Mouse (Mus musculus) myocyte (in vitro differentiated cells): ENCODE data around the gene 1700001P01Rik. TPM values are rescaled to one million over a fixed set of nuclear protein-coding genes. Genes with fewer than 3 reads are reported as not detected.

Experiments
- H3K27me3 ChIP-seq: one replicate; pipeline ENCODE4 v1.6.1; 2011; ENCODE audit not compliant: control insufficient read depth, insufficient read depth, insufficient read length
- H3K36me3 ChIP-seq: one replicate; pipeline ENCODE4 v1.6.1; 2011; ENCODE audit not compliant: control insufficient read depth, insufficient read depth
- H3K4me2 ChIP-seq: one replicate; pipeline ENCODE4 v1.6.1; 2011; ENCODE audit warnings: low read depth, control low read depth
- H3K4me3 ChIP-seq: one replicate; pipeline ENCODE4 v1.5.1; 2011; ENCODE audit warnings: mild to moderate bottlenecking, control low read depth, moderate library complexity
- H3K79me2 ChIP-seq: one replicate; pipeline ENCODE4 v1.6.1; 2011; ENCODE audit not compliant: control insufficient read depth, insufficient read depth
- H3ac ChIP-seq: one replicate; pipeline ENCODE4 v1.6.1; 2011; ENCODE audit not compliant: control insufficient read depth, insufficient read length
- CEBPB ChIP-seq: IDR thresholded peaks from 2 replicates; pipeline ENCODE4 v1.6.1; 2011; ENCODE audit warnings: mild to moderate bottlenecking, moderate library complexity; ENCODE audit not compliant: poor library complexity, insufficient read depth, severe bottlenecking
- E2F4 ChIP-seq: IDR thresholded peaks from one replicate; pipeline ENCODE4 v1.6.1; 2011; ENCODE audit warnings: mild to moderate bottlenecking, control low read depth, moderate library complexity; ENCODE audit not compliant: insufficient read depth
- MAX ChIP-seq: IDR thresholded peaks from one replicate; pipeline ENCODE4 v1.6.1; 2011; ENCODE audit warnings: low read depth, mild to moderate bottlenecking, control low read depth
- MYOD1 ChIP-seq, 3 experiments: IDR thresholded peaks; one replicate each; pipeline ENCODE4 v1.6.1; 2011; ENCODE audit warnings: control low read depth in 2 of 3, low read depth in 2 of 3, mild to moderate bottlenecking in 2 of 3, moderate library complexity in 1 of 3; ENCODE audit not compliant: insufficient read length in 2 of 3, control insufficient read depth in 1 of 3
- MYOG ChIP-seq, 3 experiments: IDR thresholded peaks; one replicate each; pipeline ENCODE4 v1.6.1; 2011; ENCODE audit warnings: control low read depth in 2 of 3, low read depth in 2 of 3, mild to moderate bottlenecking in 2 of 3; ENCODE audit not compliant: insufficient read length in 2 of 3, control insufficient read depth in 1 of 3, insufficient read depth in 1 of 3
- POLR2A ChIP-seq: IDR thresholded peaks from one replicate; pipeline ENCODE4 v1.6.1; 2011; ENCODE audit warnings: low read depth, mild to moderate bottlenecking, control low read depth, moderate library complexity; ENCODE audit not compliant: insufficient read length
- POLR2AphosphoS2 ChIP-seq: IDR thresholded peaks from one replicate; pipeline ENCODE4 v1.6.1; 2011; ENCODE audit warnings: low read depth, control low read depth; ENCODE audit not compliant: insufficient read length
- REST ChIP-seq: IDR thresholded peaks from one replicate; pipeline ENCODE4 v1.6.1; 2011; ENCODE audit warnings: mild to moderate bottlenecking, control low read depth, moderate library complexity; ENCODE audit not compliant: insufficient read depth, insufficient read length
- SRF ChIP-seq: IDR thresholded peaks from one replicate; pipeline ENCODE4 v1.6.1; 2011; ENCODE audit warnings: low read depth; ENCODE audit not compliant: control insufficient read depth, insufficient read length
- TCF12 ChIP-seq: IDR thresholded peaks from one replicate; pipeline ENCODE4 v1.6.1; 2011; ENCODE audit warnings: mild to moderate bottlenecking, control low read depth; ENCODE audit not compliant: poor library complexity, insufficient read depth, severe bottlenecking
- TCF3 ChIP-seq: IDR thresholded peaks from one replicate; pipeline ENCODE4 v1.6.1; 2011; ENCODE audit warnings: low read depth, control low read depth; ENCODE audit not compliant: insufficient read length
- USF1 ChIP-seq: IDR thresholded peaks from one replicate; pipeline ENCODE4 v1.6.1; 2011; ENCODE audit warnings: low read depth, mild to moderate bottlenecking, control low read depth, moderate library complexity
- polyA plus RNA-seq: library from polyadenylated mRNA; unstranded; fragments of >200 nt; fragmentation: generic; extraction: Trizol; gene quantifications from one replicate; pipeline ENCODE4 v1.2.1, GENCODE M21; 2012; ENCODE audit warnings: missing spikeins

The 1700001P01Rik gene
- polyA plus RNA-seq, 1 experiment = 0.07 TPM

DNA sequence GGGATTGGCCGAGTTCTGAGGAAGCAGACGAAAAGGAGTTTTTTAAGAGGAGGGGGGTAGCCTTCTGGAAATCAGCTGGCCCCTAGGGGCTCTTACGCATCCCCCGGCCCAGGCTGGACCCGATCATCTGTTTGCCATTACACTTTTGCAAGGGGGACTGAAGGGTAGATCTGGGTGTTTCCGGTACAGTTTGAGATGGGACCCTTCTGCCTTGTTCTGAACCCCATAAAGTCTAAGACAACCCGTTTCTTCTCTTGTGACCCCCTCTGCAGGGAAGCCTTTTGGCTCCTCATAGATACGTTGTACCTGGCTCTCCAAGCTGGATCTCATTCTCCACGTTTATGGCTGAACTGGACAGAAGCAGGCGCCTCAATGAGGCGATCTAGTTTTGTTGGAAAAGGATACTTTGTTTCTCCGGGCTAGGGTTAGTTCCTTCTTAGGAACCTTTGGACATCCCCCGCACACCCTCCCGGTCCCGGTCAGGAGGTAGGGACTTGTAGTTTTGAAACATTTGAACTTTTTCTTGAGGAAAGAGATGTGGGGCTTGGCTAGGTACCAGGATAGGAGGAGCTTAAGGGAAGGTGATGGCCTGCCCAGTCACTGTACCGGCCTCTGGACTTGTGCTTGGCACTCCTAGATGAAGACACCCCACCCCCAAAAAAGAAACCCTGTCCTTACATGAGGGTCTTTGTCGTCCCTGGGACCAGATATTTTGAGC, 25.1 kb upstream of the 1700001P01Rik start:
- no peaks in the 10 kb centered on the region for H3K36me3 ChIP-seq
- no peaks in the 10 kb centered on the region for H3K27me3 ChIP-seq
- peaks cover 55% of the 10 kb centered on the region for H3K79me2 ChIP-seq
- H3ac ChIP-seq = peak overlapping the region; percentile 39
- peak overlapping the region; percentile 79 for H3K4me2 ChIP-seq
- peak overlapping the region; percentile 97 for H3K4me3 ChIP-seq
- TF ChIP-seq TCF12 (no peak), SRF (no peak), USF1 (no peak), TCF3 (no peak), REST (no peak), MYOG (IDR thresholded peaks at IDR 0.05; ENCODE audit: control insufficient read depth in 1 of 3, insufficient read depth in 1 of 3, insufficient read length in 2 of 3, low read depth in 2 of 3) (no peak), E2F4 (no peak), MAX (no peak), POLR2A (no peak), CEBPB (no peak), MYOD1 (IDR thresholded peaks at IDR 0.05; ENCODE audit: control insufficient read depth in 1 of 3, insufficient read length in 2 of 3, low read depth in 2 of 3) (no peak), POLR2AphosphoS2 (no peak)

GRCm38 (mm10) chr11:97799994-97800690, 24.4 kb upstream of the 1700001P01Rik start:
- H3K4me3 ChIP-seq = peak overlapping the region; percentile 97
- no peaks in the 10 kb centered on the region for H3K36me3 ChIP-seq
- H3ac ChIP-seq = peak overlapping the region; percentile 39
- TF ChIP-seq POLR2A (peak; percentile 75), TCF12 (no peak), MYOG (IDR thresholded peaks at IDR 0.05; ENCODE audit: control insufficient read depth in 1 of 3, insufficient read depth in 1 of 3, insufficient read length in 2 of 3, low read depth in 2 of 3) (no peak), POLR2AphosphoS2 (peak; percentile 84), SRF (no peak), USF1 (no peak), MYOD1 (IDR thresholded peaks at IDR 0.05; ENCODE audit: control insufficient read depth in 1 of 3, insufficient read length in 2 of 3, low read depth in 2 of 3) (no peak)
- H3K79me2 ChIP-seq = peaks cover 48% of the 10 kb centered on the region
- peak overlapping the region; percentile 79 for H3K4me2 ChIP-seq
- no peaks in the 10 kb centered on the region for H3K27me3 ChIP-seq

DNA sequence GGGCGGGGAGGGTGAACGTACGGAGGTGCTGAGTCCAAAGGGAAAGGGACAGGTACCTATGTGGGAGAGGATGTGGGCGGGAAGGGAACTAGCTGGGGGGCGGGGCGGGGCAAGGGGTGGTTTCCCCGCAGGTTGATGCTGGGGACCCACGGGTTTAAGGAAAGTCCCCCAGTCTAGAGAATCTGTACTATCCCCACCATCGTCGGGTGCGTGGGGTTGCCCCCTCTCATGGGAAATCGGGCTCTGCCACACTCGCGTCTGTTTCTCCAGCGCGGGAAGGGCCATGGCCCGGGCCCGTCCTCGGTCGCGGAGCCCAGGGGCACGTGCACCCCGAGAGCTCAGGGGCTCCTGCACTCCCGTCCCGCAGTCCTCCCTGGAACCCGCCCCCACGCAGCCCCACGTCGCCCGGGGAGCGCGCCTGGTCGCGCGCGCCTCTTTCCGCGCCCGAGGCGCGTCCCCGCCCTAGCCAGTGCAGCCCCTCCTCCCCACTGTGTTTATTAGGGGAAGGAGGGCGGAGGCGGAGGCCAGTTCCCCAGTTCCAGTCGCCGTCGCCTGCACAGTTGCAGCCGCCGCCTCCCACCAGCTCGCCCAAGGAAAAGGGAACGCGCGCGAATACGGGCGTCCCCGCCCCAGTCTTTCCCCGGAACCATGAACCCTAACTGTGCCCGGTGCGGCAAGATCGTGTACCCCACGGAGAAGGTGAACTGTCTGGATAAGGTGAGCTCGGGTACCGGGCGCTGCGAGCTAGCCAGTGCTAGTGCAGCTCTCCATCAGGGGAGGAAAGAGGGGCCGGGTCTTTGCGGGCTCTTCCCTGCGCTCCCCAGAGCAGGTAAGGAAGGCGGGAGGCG, 23.7 kb upstream of the 1700001P01Rik start:
- Histone ChIP-seq H3ac (peak overlapping the region; percentile 39), H3K4me3 (peak overlapping the region; percentile 97), H3K27me3 (no peaks in the 10 kb centered on the region), H3K79me2 (peaks cover 40% of the 10 kb centered on the region), H3K4me2 (peak overlapping the region; percentile 80), H3K36me3 (no peaks in the 10 kb centered on the region)
- no peak for TF ChIP-seq MAX
- TF ChIP-seq CEBPB = no peak
- no peak for TF ChIP-seq E2F4
- no peak for TF ChIP-seq USF1
- TF ChIP-seq MYOD1 (IDR thresholded peaks at IDR 0.05; ENCODE audit: control insufficient read depth in 1 of 3, insufficient read length in 2 of 3, low read depth in 2 of 3) = no peak
- peak; percentile 77 for TF ChIP-seq POLR2AphosphoS2
- TF ChIP-seq MYOG (IDR thresholded peaks at IDR 0.05; ENCODE audit: control insufficient read depth in 1 of 3, insufficient read depth in 1 of 3, insufficient read length in 2 of 3, low read depth in 2 of 3) = no peak
- no peak for TF ChIP-seq SRF
- TF ChIP-seq TCF12 = no peak
- TF ChIP-seq POLR2A = peak; percentile 73
- TF ChIP-seq TCF3 = no peak
- no peak for TF ChIP-seq REST

DNA sequence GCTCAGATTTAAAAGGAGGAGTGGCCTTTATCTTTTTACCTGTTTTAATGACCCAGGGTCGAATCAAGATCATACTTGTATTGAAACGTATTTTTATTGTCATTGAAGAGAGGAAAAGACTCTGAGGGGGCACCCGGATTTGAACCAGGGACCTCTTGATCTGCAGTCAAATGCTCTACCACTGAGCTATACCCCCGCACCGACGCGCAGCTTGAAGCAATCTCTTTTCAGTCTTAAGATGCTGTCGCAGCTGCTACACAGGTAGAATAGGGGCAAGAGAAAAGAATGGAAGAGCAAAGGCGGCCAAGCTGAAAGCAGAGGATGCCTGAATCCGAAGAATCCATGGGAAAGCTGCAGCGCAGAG, 23.0 kb upstream of the 1700001P01Rik start, which contains the start of gene Lasp1:
Gene Lasp1 (plus strand): TSS at position 219 of the 364 bp plus-strand sequence.
- no peaks in the 10 kb centered on the region for H3K27me3 ChIP-seq
- peaks cover 34% of the 10 kb centered on the region for H3K79me2 ChIP-seq
- H3ac ChIP-seq = peak within 1 kb of the TSS; percentile 39
- TF ChIP-seq E2F4 = no peak
- TF ChIP-seq POLR2A = no peak
- TF ChIP-seq SRF = no peak
- TF ChIP-seq MAX = no peak
- TF ChIP-seq MYOD1 (IDR thresholded peaks at IDR 0.05; ENCODE audit: control insufficient read depth in 1 of 3, insufficient read length in 2 of 3, low read depth in 2 of 3) = peak in 1 of 3 experiments; percentile 24
- H3K36me3 ChIP-seq = no peaks in the 10 kb centered on the region
- peak within 1 kb of the TSS; percentile 80 for H3K4me2 ChIP-seq
- peak within 1 kb of the TSS; percentile 97 for H3K4me3 ChIP-seq
